Mouse (Mus musculus) brain, embryonic 14.5 days (tissue): ENCODE measurements at regions not wholly inside any gene's neighbourhood (a gene's known extent, or its start where the extent isn't known, plus 50 kb on each side); places are given as distances from the start of the nearest gene placed in this dataset.
"Not testable (repeated sequence)": the region's sequence is repeated elsewhere in the genome, so short reads cannot be mapped to it uniquely, and the experiment has no call there.

ENCODE experiments used
- CTCF ChIP-seq: fragments of 200-500 bp; IDR thresholded peaks from 2 replicates; pipeline ENCODE4 v1.5.1; 2012; ENCODE audit warnings: inconsistent platforms, mild to moderate bottlenecking, moderate library complexity, borderline replicate concordance; ENCODE audit not compliant: insufficient read depth, insufficient read length; ENCODE audit errors: extremely low read depth
- POLR2A ChIP-seq: fragments of 200-500 bp; IDR thresholded peaks from 2 replicates; pipeline ENCODE4 v1.6.1; 2012; ENCODE audit warnings: mild to moderate bottlenecking, inconsistent platforms, borderline replicate concordance; ENCODE audit not compliant: poor library complexity, insufficient read depth, insufficient read length, severe bottlenecking; ENCODE audit errors: extremely low read depth

GRCm38 (mm10) chr6:6481596-6481995 lies 96.9 kb downstream of the Sem1 start:
- not testable (repeated sequence) for TF ChIP-seq CTCF, POLR2A
